Mouse (Mus musculus): Measurements from ENCODE around the gene Ehbp1.

The Ehbp1 gene

DNA sequence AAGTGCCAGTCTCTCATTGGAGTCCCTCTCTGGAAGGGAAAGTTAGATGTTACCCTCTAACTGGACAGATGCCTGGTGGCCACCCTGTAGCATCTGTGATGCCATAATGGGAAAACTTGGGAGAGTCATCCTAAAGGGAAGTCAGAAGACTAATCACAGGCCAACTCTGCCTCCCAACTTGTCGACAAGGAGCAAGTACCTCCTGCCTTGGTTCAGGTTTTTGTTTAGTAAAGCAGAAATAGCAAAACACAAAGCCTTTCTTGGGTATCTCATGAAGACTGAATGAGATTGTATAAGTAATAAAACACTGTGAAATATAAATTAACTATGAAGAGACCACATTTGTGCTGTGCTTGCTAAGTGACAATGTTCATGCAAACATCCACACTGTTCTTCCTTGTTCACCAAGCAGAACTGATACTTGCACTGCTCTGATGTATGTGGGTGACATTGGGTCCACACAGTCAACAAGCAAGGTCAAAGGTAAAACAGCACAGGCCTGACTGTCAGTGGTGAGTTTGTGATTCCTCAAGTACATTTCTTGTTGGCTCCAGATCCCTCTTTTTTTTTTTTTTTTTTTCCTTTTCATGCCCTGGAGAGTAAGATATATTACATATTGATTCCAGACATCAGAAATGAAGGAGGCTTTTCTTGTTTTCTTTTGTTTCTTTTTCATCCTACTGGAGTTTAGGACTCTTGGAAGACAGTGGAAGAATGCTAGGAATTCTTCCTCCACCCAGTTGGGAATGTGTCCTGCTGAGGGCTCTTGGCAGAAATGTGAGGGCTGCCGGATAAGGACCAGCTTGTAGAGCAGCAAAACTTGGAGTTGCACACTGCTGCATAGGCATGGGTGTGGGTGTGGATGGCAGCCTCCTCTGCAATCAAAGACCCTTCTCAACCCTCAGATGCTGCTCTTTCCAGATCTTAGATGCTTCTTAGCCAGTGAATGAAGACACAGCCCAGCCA is at the start of gene Ehbp1:
Gene Ehbp1 (minus strand): TSS at position 51 of the 966 bp plus-strand sequence.
- no peak for DNase-seq

DNA sequence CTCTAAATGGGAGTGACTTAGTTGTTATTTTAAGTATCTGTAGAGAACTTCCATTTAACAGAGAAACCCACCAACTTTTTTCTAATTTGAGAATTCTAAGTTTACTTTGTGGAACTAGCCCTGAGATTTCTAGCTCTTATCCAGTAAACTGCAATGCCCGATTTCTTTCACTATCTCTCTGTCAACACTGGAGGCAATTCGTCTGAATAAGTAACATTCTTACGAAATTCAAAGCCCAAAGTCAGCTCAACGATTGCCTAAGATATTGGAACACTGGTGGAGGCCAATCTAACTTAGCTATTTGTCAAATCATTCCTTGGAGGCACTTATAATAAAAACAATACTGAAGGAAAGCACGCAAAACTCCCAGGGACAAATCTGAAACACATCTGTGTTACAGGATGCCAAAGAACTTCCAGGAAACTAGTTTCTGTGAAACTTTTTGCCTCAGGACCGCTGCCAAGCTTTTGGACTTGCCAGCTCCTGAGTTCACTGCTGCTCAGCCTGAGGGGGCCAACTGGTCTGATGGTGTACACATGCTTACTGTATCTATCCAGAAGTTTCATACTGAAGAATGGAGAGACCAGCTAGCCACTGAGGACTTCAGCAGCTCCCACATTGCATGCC is 45.5 kb upstream of the Ehbp1 start:
- no peak for DNase-seq

DNA sequence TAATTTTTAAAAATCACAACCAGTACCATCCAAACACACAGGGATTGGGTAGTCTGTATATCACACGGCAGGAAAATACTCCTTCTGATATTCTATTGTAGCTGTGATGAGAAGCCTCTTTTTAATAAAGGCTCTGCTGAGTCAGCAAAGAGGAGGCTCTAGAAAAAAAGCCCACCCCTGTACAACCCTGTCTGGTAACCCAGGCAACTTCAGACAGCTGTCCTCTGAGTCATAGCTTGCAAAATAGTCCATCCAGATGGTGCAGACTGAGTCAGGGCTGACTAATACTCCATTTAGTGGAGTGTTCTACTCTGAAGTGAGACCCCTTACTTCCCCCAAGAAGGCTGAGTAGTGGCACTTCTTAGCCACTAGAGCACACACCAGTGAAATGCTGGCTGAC is 41.4 kb upstream of the Ehbp1 start:
- no peak for DNase-seq

DNA sequence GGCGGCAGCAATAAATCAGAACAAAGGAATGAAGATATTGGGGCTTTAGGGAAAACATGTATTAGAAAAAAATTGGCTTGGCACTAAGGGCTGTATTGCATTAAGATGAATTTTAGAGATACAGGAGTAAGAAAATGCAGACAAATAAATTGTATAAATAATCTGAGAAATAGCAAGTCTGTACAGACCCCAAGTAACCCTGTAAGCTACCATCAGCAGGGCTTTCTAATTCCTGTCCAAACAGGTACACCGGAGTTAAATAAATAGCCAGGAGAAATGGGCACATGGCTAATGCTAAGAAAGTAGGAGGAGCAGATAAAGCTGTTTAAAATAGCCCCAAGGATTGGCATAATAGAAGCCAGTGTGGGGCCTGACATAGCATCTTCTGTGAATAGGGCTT is 32.7 kb upstream of the Ehbp1 start:
- DNase-seq = no peak

DNA sequence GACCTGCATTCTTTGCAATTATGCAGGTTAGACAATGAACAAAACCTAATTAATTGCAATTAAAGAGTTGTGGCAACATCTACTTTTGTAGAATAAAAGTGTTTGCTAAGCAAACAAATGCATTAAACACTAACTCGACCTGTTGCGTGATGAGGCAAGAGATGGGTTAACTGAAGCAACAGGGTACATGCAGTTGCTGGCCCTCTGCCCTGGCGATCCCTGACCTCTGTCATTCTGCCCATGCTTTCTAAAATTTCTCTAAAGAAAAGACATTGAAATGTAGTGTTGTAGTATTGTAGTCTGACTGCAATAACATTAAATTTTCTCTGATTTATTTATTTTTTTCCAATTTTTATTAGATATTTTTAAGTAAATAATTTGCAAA is 31.2 kb upstream of the Ehbp1 start:
- no peak for DNase-seq

DNA sequence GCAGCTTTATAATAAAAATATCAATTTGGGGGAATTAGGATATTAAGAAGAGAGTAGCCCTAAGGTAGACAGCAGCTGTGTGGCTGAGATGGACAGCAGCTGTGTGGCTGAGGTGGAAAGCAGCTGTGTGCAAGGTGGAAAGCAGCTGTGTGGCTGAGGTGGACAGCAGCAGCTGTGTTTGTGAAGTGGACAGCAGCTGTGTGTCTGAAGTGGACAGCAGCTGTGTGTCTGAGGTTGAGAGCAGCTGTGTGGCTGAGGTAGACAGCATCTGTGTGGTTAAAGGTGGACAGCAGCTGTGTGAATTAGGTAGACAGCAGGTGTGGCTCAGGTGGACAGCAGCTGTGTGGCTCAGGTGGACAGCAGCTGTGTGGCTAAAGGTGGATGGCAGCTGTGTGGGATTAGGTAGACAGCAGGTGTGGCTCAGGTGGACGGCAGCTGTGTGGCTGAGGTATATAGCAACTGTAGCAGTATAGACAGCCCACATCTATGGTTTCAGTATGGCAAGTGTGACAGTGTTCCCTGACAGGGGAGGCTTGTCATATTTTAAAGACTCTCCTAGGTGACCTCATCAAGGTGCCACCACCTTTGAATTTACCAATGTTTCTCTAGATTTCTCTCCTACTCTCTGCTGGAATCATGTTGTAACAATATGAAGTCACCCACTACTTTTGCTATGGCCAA is 30.7 kb upstream of the Ehbp1 start:
- no peak for DNase-seq

DNA sequence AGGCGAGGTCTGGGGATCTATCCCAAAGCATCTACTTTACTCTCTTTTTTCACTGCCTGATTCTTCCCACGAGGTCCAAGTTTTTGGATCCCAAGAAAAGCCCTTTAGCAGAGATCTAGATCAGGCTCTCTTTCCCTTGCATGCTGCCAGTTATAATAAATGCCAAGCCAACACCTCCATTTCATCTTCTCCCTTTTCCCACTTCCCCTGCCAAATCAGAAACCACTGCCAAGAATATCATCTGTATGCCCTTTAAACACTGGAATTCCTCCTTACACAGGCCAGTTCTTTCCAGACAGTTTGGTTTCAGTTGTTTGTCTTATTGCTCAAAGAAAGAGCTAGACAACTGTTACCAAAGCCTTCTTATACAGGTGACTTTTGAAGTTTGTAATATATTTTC is 27.7 kb upstream of the Ehbp1 start:
- DNase-seq = no peak

DNA sequence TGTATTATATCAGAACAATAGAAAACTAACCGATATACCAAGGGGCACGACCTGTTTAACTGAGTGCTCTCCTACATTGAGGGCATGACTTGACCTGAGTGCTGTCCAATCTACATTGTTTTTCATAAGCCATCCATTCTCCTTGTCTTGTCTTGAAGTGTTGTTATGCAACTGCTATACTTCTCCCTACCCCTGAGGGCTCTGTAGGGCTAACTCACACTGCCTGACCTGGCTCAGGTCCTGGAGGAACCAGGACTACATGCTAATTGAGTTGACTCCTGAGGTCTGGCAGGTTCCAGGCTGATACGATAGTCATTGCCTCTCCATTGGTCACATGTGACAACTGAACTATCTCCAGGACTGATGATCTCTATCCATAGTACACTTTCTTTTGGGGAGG is 26.5 kb upstream of the Ehbp1 start:
- DNase-seq = no peak

DNA sequence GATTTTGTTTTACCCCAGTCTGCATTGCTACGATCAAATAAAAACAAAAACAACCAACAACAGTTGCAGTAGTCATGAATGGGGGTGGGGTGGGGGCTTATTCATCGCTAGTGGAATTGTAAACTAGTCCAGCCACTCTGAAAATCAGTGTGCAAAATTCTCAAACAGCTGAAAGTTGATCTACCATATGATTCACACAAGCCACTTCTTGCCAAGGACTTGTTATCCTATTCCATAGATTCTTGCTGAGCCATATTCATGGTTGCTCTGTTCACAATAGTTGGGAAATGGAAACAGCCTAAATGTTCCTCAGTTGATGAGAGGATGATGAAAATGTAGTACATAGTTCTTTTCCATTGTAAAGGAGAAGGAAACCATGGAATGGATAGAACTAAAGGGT is 24.4 kb upstream of the Ehbp1 start:
- no peak for DNase-seq

DNA sequence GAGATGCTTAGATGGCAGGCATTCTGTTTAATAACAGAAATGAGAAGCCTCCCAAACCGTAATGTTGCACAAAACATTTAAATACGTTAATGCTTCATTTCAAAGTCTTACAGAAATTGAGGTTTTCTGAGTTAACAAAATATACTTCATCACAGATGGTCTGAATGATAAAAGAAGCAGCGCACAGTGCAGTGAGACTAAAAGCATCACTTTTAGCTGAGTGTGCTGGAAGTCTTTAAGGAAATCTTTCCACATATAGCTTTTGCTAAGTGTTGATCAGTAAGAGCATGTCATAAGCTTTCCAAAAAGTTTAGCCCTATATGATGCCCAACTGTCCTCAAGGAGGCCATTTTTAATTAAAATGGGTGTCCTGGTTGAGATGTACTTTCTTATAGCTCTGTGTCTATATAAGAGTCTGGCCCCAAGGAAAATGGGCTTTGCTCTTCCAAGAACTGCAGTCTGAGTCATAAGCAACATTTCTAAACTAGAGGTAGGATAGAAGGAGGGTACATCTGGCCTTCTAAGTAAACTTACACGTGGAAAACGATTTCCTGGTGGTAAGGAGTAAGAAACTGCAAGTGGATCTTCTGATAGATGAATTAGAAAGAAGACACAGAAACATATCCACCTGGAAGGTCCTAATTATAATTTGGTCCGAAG is 12.0 kb upstream of the Ehbp1 start:
- no peak for DNase-seq

DNA sequence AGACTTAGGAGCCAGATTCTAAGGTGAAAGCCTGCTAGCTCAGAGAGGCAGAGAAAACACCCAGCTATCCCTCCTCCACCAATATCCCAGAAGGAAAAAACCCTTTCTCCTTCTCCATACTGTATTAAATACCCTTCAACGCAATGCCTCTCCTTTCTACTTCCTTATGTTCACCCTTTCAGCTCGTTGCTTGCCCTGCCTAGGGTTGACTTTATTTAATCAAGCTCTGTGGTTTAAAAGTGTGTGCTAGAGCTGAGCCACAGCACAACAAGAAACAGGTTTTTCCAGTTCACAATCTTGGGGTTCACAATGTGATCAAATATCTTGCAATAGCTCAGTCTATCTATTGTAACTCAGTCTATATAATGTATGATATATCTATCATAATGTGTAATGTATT is 7.9 kb upstream of the Ehbp1 start:
- no peak for DNase-seq

DNA sequence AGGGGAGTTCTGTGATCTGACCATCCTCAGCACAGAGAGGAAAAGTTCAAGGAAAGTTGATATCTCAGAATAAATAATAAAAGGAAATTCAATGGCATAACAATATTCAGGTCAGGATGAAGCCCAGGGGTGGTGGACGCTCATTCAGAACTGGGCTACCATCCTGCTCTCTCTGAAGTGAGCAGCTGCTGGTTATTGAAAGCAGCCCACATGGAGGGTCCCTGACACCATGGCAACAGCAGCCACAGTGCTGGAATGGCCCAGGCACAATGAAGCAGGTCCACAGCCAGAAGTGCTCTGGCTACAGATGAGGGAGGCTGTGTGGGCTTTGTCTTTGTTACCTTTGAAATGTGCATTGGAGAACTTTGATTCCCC is 6.4 kb upstream of the Ehbp1 start:
- no peak for DNase-seq

DNA sequence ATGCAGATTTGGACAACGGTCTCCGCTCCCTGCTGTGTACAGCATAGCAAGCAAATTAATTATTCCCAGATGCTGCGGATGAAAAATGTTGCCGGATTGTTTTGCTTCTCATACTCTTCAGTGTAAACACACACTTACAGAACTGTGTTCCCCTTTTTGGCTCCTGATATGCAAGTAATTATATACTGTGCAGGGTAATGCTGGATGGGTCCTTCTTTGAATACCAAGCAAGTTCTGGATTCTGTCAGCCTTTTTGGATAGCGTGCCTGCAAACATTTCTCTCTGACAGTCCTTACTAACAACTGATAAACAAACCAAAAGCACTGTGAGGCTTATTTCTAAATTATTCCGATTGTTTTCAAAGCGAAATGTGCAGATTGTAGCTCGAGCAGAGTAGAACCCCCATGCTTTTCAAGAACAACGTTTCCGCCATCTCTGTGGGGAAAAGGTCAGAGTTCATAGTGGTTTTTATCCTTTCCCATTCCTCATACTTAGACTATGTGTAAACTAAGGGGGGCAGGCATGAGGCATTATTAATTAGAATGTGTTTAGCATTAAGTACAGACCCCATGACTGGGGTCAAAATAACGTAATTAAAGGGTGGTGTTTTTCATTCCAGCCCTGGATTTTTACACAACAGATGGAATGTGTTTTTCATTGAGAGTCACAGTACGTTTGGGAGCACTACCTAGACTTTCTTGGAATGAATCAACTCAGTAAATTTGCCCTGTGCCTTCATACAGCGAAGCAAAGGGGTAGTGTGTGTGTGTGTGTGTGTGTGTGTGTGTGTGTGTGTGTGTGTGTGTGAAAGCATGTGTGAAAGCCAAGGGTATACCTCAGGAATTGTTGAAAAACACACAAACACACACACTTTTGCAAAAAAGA is 5.8 kb upstream of the Ehbp1 start:
- DNase-seq = no peak

DNA sequence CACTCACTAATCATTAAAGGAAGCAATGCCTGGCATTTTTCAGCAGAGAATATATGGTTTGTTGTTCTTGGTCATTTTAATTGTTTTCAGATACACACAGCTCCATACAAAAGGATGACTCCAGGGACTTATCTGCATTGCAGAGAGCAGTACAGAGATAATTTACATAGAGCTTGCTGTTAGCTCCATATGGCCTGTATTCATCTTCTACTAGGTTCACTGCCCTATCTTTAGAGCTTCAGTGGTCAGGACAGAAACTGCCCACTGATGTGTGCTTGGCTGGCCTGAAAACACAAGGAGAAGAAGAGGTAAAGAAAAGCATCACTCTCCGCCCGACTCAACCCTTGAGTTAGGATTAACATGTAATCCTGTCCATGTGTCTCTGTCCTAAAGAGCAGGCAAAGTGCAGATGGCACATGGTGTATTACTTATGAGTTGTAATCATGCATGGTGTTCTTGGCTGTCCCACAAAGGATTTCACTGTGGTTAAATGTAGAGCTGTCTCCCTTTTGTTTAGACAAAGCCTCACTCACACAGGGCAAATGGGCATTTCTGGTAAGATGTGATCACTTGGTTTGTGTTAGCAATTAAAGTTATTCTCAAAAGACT is 14.7 kb downstream of the Ehbp1 start:
- DNase-seq = no peak

DNA sequence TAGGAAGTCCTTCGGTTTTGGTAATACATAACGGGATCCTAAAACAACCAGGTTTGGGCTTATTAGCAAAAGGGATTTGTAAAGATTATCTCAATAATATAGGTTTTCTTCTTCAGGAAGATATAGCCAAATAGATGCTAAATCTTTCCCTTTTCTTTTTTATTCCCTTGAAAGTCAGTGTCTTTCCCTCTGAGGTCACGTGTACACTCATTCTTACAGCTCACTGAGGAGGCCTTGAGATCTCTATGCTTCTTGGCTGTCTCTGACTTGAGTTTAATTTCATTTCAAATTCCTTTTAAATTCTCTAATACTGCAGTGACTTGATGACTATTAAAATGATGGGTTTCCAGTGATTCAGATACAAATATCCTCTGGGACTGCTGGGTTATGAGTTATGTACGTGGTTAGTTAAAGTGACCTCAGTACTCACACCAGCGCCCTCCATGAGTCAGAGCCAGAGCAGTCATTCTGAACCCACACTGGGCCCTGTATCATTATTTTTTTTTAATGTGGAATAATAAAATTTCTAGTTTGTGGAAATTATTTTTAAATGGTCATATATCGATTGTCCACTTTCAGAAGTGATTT is 24.2 kb downstream of the Ehbp1 start:
- no peak for DNase-seq

DNA sequence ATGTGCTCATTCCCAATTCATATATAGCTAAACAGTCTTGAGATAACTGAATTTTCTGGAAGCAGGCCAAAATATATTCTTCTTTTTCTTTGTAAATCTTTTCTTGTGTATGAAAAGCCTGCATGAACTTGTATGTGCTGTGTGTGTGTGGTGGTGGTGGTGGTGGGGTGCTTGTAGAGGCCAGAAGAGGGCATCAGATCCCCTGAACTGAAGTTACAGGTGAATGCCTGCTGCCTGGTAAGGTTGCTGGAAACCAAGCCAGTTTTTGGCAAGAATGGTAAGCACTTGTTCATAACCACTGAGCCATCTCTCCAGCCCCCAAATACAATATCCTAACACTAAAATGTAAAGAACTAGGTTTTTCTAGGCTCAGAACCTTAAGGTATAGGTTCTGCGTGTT is 26.3 kb downstream of the Ehbp1 start:
- no peak for DNase-seq

DNA sequence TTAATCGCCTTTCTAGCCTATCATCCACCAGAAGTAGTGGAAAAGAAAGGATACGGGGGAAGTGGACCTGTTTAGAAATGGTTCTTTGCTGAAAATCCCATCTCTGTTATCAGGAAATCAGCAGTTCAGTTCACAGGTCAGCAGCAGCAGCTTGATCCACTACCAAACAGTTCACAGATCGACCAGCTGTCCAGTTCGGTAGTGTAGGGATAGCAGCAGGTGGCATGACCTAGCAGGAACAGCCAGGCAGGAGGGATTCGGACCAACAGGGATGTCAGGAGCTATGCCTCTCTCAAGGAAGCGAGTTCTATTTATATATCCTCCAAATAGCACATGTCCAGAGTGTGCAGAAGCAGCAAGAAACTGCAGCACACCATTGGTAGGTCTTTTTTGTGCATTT is 40.9 kb downstream of the Ehbp1 start:
- DNase-seq = peak in 1 of 2 experiments; percentile 21

DNA sequence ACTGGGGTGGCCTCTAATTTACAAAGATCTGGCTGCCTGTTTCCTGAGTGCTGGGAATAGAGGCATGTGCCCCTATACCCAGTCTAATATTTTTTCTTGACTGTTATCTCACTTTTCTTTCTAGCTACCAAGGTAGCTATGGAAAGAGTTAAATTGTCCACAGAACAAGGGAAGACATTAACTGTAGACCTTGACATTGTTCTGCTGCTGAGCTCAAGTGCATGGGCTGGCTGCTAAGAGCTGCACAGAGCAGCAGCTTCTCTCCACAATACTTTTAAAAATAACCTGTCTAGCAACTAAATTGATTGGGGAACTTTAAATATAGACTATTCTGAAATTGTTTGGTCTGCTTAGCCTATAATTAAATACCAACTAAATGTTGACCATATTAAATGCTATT is 52.9 kb downstream of the Ehbp1 start:
- no peak for DNase-seq

DNA sequence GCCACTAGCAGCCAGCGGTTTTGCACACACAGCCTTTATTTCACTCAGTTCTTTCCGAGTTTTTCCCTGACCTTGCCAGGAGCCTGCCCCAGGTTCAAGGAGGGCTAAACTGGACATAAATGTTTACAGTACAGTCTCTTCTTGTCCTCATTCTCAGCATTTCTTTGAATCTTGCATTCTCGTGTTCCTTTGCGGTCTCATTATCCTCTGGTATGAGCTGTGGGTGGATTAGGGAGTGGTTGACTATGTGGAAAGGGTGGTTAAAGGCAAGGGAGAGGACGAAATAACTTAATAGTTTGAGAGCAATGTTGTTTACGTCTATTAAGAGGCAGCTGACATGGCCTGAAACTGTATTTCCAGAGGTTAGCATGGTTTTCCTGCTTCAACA is 54.6 kb downstream of the Ehbp1 start:
- DNase-seq = no peak

DNA sequence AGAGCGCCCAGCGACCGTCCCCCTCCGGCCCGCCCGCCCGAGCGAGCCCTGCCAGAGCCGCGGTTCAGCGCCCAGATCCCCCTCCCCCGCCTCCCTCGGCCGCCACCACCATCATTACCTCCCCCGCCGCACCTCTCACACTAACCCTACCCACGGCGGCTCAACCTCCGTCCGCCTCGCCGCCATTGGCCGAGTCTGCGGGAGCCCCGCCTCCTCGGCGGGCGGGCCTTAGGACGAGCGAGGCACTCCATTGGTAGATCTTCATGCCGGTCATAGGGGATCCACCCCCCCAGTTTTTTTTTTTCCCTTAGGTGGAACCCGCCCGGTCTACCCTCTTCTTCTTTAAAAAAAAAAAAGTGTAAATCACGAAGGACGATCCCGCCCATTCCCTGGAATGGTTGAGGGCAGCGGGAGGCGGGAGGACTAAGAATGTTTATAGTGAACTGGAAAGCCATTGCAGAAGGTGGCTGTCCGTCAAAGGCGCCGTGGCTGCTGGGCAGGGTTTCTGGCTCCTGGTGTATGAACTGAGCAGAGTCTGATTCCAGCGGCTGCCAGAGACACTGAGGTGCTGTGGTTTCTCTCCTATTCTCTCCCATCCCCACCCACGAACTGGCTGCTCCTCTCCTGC is 55.1 kb downstream of the Ehbp1 start:
- peak; percentile 96 to 98 for DNase-seq

DNA sequence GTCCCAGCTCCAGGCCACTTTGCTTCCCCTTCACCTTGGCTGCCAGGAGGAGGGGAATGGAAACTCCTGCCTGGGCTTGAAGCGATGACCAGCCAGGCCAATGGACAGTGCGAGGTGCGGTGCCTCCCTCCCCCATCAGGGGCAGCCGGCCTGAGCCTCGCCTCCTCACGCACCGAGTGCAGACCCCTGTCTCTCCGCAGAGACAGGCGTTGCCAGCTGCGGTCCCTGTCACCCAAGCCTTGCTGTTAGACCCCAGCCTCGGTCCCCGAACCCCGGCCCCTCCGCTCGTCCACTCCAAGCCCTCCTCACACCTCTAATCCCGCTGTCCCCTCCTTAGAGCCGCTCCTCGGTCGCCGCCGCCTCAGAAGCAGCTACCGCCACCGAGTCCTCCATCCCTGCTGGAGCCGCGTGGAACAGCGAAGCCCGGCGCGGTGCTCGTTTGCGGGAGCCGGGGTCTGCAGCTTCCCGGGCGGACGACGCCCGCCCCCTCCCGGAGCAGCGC is 55.7 kb downstream of the Ehbp1 start:
- DNase-seq = peak; percentile 73 to 76
